In genomic region chr5:36321581-36321980, GRCm38 (mm10) we compare ENCODE assay signal across 10 mouse cellular contexts.
DNase-seq lines count a peak whose midpoint lies in the region; ATAC-seq and TF ChIP-seq lines count a peak whose summit lies in the region.
"Had no signal": no experiment of that assay in that cellular context is flagged by ENCODE, and none has a peak within 500 bp of the region (broad histone marks: within the 10 kb centered on the region; RNA-seq: fewer than 3 reads in every experiment).

No protein-coding gene starts in this region.

- no peaks in the 10 kb centered on the region for H3K27me3 ChIP-seq in lung, postnatal 0 days (replicated peaks; ENCODE audit: insufficient read depth, low read length)
- no peaks in the 10 kb centered on the region for H3K27me3 ChIP-seq in stomach, postnatal 0 days (ENCODE audit: control insufficient read depth, insufficient read depth, low read length)

- WGBS in lung, postnatal 0 days: 33% methylated on average over 8 of the region's 8 CpGs
- 28% methylated on average over 8 of the region's 8 CpGs for WGBS in stomach, postnatal 0 days

- peak; percentile 25; the same call in 1 of the 2 replicates for ATAC-seq in lung, postnatal 0 days
- ATAC-seq in stomach, postnatal 0 days (ENCODE audit: low FRiP score, low TSS enrichment): peak; percentile 27; the same call in 1 of the 2 replicates
- no peak for ATAC-seq in erythroblast, adult 5-6 weeks (replicated peaks; ENCODE audit: low FRiP score, poor library complexity, severe bottlenecking)

- no peak overlapping the region for H3K4me2 ChIP-seq in lung, postnatal 0 days (replicated peaks; ENCODE audit: low read depth, low read length)
- no peak overlapping the region for H3K4me2 ChIP-seq in stomach, postnatal 0 days (replicated peaks; ENCODE audit: low read depth)

- H3K9me3 ChIP-seq in lung, postnatal 0 days (ENCODE audit: low read length): no peaks in the 10 kb centered on the region
- no peaks in the 10 kb centered on the region for H3K9me3 ChIP-seq in stomach, postnatal 0 days (ENCODE audit: control insufficient read depth, low read length)
- H3K9me3 ChIP-seq: megakaryocyte, embryonic 14.5 days had no signal

- no peaks in the 10 kb centered on the region for H3K36me3 ChIP-seq in lung, postnatal 0 days (ENCODE audit: insufficient read depth, low read length)
- no peaks in the 10 kb centered on the region for H3K36me3 ChIP-seq in stomach, postnatal 0 days (ENCODE audit: control insufficient read depth, insufficient read depth, low read length)

- no peak for TF ChIP-seq EP300 in lung, postnatal 0 days (IDR thresholded peaks at IDR 0.05)
- no peak for TF ChIP-seq EP300 in stomach, postnatal 0 days (optimal IDR thresholded peaks at IDR 0.05)

- peak; percentile 34 for DNase-seq in gastrocnemius, postnatal 14 days
- DNase-seq in gastrocnemius, adult 18-20 months (ENCODE audit: low spot score): no peak
- peak; percentile 63 for DNase-seq in lung, postnatal 0 days (ENCODE audit: low spot score)
- no peak for DNase-seq in lung, postnatal 36 days
- peak; percentile 48 for DNase-seq in embryo, embryonic 9.5 days (ENCODE audit: extremely low spot score)
- DNase-seq in stomach, postnatal 0 days (ENCODE audit: low spot score): peak; percentile 21
- no peak for DNase-seq in layer of hippocampus, postnatal 25 days (ENCODE audit: extremely low spot score in 1 of 2, low spot score in 1 of 2)
- DNase-seq: heart, adult 11 months had no signal

- no peak overlapping the region for H3K27ac ChIP-seq in lung, postnatal 0 days (ENCODE audit: low read length)
- H3K27ac ChIP-seq in stomach, postnatal 0 days (replicated peaks): no peak overlapping the region

- TF ChIP-seq CTCF in lung, postnatal 0 days (IDR thresholded peaks at IDR 0.05): no peak
- no peak for TF ChIP-seq CTCF in stomach, postnatal 0 days (IDR thresholded peaks at IDR 0.05; ENCODE audit: low read depth)

- intact Hi-C loops in gastrocnemius, postnatal 14 days (cut with DNase I; ENCODE audit: low total_unique reads): loop anchor here (5.0 kb wide), 1 partner anchor 284 kb away; no protein-coding TSS in a partner anchor

- H3K4me1 ChIP-seq in lung, postnatal 0 days (ENCODE audit: insufficient read depth, low read depth, low read length): no peaks in the 10 kb centered on the region; the same call in 1 of the 2 replicates
- H3K4me1 ChIP-seq in stomach, postnatal 0 days (replicated peaks; ENCODE audit: control insufficient read depth, insufficient read depth): peaks cover 3% of the 10 kb centered on the region; the same call in 1 of the 2 replicates
- H3K4me1 ChIP-seq: megakaryocyte, embryonic 14.5 days had no signal

- H3K4me3 ChIP-seq in lung, postnatal 0 days (ENCODE audit: low read depth, low read length): no peak overlapping the region
- no peak overlapping the region for H3K4me3 ChIP-seq in stomach, postnatal 0 days (ENCODE audit: low read depth, low read length)
- H3K4me3 ChIP-seq: megakaryocyte, embryonic 14.5 days had no signal

- H3K9ac ChIP-seq in lung, postnatal 0 days (replicated peaks; ENCODE audit: low read depth): no peak overlapping the region
- H3K9ac ChIP-seq in stomach, postnatal 0 days (ENCODE audit: low read length): no peak overlapping the region

Comparison
In these comparisons a context has a peak if more than half of its experiments do, and no peak if none do; other contexts are left out.
1. DNase-seq: peak in gastrocnemius, postnatal 14 days (single experiment), lung, postnatal 0 days (single experiment), embryo, embryonic 9.5 days (single experiment) and stomach, postnatal 0 days (single experiment); none in gastrocnemius, adult 18-20 months (single experiment), lung, postnatal 36 days (single experiment) and layer of hippocampus, postnatal 25 days (0 of 2).